Mouse (Mus musculus): ENCODE measurements around the gene Acot7. TPM values are rescaled to one million over a fixed set of nuclear protein-coding genes. Genes with fewer than 3 reads are reported as not detected.

Acot7 gene
- polyA plus RNA-seq, 1 experiment, result 19.4 TPM

DNA sequence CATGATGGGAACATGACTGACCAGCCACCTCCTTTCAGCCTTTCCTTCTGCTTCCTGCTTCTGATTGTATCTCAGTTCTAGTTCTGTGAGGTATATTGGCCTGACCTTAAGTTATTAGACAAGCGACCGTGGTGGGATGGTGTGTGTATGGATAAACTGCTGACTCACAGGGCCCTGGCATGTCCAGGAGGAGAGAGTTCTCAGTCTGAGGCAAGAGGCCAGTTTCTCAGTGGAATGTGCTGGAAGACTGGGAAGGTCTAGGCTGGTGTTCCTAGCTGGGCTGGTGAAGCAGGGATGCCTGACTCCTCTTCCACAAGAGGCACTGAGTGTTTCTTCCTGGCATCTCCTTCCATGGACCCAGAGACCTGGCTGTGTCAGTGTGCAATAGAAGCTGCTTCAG is 15.2 kb upstream of the Acot7 start:
- Histone ChIP-seq H3K27ac (replicated peaks; ENCODE audit: low read depth, low read length) (no peak overlapping the region), H3K4me1 (ENCODE audit: control insufficient read depth, insufficient read depth, insufficient read length, low read length) (peaks cover 3% of the 10 kb centered on the region; the same call in 1 of the 2 replicates), H3K4me3 (ENCODE audit: insufficient read depth, low read depth, low read length) (no peak overlapping the region)

DNA sequence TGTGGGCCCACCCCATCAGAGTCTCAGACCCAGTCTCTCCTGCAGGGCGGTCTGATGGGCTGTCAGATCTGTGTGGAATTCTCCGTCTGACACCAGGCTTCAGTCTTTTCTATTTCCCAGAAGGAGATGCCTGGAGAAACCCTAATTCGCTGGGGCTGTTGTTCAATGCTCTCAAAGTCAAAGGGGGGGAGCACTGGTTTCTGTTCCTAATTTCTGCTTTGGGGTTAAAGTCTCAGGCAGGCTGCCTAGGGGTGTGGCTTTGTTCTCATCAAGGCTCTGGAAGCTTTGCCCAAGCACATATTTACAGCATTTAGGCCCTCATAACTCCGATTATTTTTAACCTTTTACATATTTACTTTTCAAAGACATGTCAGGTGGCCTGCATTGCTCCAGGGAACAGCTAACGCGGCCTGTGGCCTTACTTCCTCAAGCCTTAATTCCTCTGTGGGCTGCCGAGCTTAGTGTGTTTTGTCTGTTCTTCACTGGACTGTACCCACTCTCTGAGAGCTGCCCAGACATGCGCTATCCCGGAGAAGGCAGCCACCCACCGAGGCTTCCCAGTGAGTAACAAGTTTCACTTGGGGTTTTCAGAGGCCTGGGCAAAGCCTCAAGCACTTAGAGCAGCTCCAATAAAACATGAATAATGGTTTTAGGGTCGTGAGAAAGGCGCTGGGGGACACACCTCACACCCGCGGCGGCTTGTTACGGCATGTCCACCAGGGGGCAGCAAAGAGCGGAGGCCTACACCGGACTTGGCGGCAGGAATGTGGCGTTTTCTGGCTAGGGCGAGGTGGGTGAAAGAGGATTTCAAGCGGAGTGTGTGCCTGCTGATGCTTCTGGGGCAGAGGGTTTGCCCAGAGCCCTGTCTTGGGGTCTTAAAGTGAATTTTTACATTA is 12.7 kb upstream of the Acot7 start:
- H3K4me3 ChIP-seq (ENCODE audit: insufficient read depth, low read depth, low read length), result peak overlapping the region; percentile 22; the same call in 1 of the 2 replicates
- 0 out of 2 replicates have a peak overlapping the region, but pooled peaks have one; percentile 4 for H3K27ac ChIP-seq (replicated peaks; ENCODE audit: low read depth, low read length)
- H3K4me1 ChIP-seq (ENCODE audit: control insufficient read depth, insufficient read depth, insufficient read length, low read length), result no peaks in the 10 kb centered on the region

DNA sequence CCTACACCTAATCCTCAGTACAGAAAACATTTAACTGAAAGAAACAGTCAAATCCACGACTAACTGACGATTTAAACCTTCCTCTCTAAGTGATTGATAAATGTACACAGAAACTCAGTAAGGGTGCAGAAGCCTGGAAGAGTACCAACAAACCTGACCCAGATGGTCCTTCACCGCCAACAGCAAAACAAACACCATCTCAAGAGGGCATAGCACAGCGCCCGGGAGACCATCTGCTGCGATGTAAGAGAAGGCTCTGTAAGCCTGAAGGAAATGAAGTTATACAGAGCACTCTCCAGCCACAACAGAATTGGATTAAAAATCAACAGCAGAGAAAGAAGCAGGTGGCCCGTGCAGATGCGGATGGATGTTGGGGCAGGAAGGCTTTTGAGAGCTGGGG is 9.9 kb upstream of the Acot7 start:
- no peaks in the 10 kb centered on the region for H3K4me1 ChIP-seq (ENCODE audit: control insufficient read depth, insufficient read depth, insufficient read length, low read length)
- H3K4me3 ChIP-seq (ENCODE audit: insufficient read depth, low read depth, low read length), result no peak overlapping the region
- H3K27ac ChIP-seq (replicated peaks; ENCODE audit: low read depth, low read length), result no peak overlapping the region

DNA sequence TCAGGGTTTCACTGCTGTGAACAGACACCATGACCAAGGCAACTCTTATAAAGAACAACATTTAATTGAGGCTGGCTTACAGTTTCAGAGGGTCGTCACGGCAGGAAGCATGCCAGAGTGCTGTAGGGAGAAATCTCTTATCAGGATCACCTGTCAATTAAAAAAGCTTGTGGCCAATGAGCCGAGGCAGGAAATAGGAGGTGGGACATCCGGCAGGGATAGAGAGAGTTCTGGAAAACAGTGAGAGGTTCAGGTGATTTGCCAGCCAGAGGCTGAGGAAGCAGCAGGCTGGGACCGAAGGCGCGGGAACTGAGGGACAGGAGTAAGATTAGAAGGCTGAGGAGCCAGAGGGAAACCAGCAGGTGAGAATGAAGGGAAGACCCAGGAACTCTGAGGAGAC is 8.8 kb upstream of the Acot7 start:
- Histone ChIP-seq H3K27ac (replicated peaks; ENCODE audit: low read depth, low read length) (no peak overlapping the region), H3K4me3 (ENCODE audit: insufficient read depth, low read depth, low read length) (no peak overlapping the region), H3K4me1 (ENCODE audit: control insufficient read depth, insufficient read depth, insufficient read length, low read length) (no peaks in the 10 kb centered on the region)

DNA sequence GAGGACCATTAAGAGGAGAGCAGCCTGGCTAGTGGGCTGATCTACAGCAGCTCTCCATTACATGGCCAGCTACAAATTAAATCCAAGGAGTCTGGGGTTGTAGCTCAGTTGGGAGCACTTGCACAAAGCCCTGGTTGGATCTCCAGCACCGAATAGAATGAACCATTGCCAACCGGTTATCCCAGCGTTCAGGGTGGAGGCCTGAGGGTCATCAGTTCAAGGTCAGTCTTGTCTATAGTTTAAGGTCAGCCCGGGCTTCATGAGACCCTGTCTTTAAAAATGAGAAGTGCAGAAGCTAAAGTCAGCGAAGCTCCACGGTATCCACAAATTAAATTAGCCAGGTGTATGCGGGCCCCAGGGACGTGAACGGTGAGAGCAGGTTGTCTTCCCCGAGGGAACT is 7.6 kb upstream of the Acot7 start:
- H3K4me1 ChIP-seq (ENCODE audit: control insufficient read depth, insufficient read depth, insufficient read length, low read length), result no peaks in the 10 kb centered on the region
- H3K27ac ChIP-seq (replicated peaks; ENCODE audit: low read depth, low read length), result no peak overlapping the region
- H3K4me3 ChIP-seq (ENCODE audit: insufficient read depth, low read depth, low read length), result no peak overlapping the region

DNA sequence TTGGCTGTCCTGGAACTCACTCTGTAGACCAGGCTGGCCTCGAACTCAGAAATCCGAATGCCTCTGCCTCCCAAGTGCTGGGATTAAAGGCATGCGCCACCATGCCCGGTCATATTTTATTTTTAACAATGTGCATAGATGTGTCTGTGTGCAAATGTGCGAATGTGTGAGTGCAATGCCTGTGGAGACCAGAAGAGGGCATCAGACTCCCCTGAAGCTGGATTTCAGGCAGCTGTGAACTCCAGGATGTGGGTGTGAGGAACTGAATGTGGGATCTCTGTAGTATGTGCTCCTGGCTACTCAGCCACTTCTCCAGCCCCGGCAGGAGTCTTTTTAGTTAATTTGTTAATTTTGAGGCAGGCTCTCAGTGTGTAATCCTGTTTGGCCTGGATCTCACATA is 6.4 kb upstream of the Acot7 start:
- Histone ChIP-seq H3K27ac (replicated peaks; ENCODE audit: low read depth, low read length) (no peak overlapping the region), H3K4me3 (ENCODE audit: insufficient read depth, low read depth, low read length) (no peak overlapping the region), H3K4me1 (ENCODE audit: control insufficient read depth, insufficient read depth, insufficient read length, low read length) (no peaks in the 10 kb centered on the region)

DNA sequence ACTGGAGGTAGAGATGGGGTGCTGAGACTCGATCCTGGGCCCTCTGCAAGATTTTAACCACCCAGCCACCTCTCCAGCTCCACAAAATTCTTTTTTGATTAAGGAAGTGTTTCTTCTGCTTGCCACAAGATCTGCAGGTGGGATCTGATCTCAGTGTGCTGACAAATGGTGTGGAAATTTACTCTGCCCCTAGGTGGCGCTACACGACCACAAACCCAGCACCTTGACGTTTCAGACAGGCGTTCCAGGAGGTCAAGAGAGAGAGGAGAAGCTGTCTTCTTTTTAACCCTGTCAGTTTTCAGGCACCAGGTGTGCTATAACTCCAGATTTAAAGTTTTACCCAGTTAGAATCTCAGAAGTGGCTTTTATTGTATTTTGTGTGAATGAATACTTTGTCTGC is 4.9 kb upstream of the Acot7 start:
- no peak overlapping the region for H3K27ac ChIP-seq (replicated peaks; ENCODE audit: low read depth, low read length)
- H3K4me3 ChIP-seq (ENCODE audit: insufficient read depth, low read depth, low read length), result no peak overlapping the region

DNA sequence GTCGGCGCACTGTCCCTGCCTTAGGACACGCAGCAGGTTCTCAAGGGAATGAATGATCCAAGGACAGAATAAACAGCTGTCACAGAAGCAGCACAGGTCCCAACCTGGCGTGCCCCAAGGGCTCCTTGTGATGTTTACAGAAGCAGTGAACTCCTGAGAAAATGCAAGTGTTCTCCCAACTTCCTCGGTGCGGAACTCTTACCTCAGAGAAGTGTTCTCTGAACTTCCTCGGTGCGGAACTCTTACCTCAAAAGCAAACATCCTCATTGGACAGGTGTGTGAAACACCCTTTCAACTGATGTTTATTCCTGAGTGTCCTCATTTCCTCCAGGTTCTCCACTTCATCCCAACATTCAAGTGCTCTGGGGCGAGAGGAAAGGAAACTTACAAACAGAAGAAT is 4.0 kb upstream of the Acot7 start:
- Histone ChIP-seq H3K27ac (replicated peaks; ENCODE audit: low read depth, low read length) (no peak overlapping the region), H3K4me1 (ENCODE audit: control insufficient read depth, insufficient read depth, insufficient read length, low read length) (peaks cover 4% of the 10 kb centered on the region; the same call in 1 of the 2 replicates), H3K4me3 (ENCODE audit: insufficient read depth, low read depth, low read length) (no peak overlapping the region)

More for the DNA sequence above, 4.9 kb upstream of the Acot7 start:
- H3K4me1 ChIP-seq (ENCODE audit: control insufficient read depth, insufficient read depth, insufficient read length, low read length), result no peaks in the 10 kb centered on the region

DNA sequence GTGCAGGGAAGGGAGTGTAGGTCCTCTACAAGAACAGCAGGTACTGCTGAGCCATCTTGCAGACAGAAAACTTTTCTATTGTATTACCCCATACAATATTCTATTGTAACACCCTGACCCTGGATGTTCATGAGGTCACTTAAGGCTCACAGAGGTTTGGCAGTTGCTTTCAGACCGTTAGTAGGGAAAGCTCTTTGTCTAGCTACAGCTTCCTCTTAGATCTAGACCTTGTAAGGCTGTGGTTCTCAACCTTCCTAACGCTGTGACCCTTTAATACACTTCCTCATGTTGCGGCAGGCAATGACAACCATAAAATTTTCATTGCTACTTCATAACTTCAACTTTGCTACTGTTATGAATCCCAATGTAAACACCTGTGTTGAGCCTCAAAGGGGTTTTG is 1.3 kb upstream of the Acot7 start:
- H3K4me1 ChIP-seq (ENCODE audit: control insufficient read depth, insufficient read depth, insufficient read length, low read length), result peaks cover 4% of the 10 kb centered on the region; the same call in 1 of the 2 replicates
- H3K4me3 ChIP-seq (ENCODE audit: insufficient read depth, low read depth, low read length), result no peak overlapping the region
- no peak overlapping the region for H3K27ac ChIP-seq (replicated peaks; ENCODE audit: low read depth, low read length)

DNA sequence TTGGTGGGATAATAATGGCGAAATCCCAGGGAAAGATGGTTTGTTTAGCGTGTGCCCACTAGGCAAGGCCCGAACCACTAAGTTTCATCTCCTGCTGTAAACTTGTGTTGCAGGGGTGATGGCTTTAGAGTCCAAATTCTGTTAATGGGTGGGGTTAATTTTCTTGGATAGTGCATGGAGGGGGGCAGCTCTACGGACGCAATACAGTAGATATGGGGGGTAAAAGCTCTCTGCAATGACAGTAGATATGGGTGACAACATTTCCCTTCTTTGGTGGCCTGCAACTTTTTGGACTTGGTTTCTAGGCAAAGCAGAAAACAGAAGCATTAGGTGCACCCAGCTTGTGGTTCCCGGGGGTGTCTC is 779 bp upstream of the Acot7 start:
- H3K27ac ChIP-seq (replicated peaks; ENCODE audit: low read depth, low read length), result peak overlapping the region; percentile 64
- peak overlapping the region; percentile 86 for H3K4me3 ChIP-seq (ENCODE audit: insufficient read depth, low read depth, low read length)
- H3K4me1 ChIP-seq (ENCODE audit: control insufficient read depth, insufficient read depth, insufficient read length, low read length), result peaks cover 4% of the 10 kb centered on the region; the same call in 1 of the 2 replicates

DNA sequence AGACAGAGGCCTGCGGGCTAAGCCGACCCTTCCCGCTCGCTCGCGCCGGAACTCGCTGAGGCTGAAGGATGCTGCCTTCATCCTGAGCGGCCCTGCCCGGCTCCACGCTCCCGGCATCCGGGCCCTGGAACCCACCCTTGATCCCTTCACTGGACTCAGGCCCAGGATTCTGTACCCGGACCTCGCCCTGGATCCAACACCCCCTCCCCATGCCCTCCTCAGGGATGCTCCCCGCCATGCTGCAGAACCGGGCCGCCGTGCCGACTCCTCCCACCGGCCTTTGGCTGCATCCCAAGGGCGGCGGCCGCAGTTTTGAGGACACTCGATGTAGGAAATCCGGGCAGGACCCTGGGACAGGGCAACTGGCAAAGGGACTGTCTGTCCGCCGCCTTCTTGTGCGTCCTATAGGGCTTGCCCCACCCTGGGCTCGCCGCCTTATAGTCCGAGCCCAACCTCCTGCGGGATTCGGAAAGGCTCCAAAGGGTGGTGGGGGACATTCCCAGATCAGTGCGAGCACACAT is 470 bp downstream of the Acot7 start:
- H3K27ac ChIP-seq (replicated peaks; ENCODE audit: low read depth, low read length), result no peak overlapping the region
- H3K4me3 ChIP-seq (ENCODE audit: insufficient read depth, low read depth, low read length), result peak overlapping the region; percentile 75

DNA sequence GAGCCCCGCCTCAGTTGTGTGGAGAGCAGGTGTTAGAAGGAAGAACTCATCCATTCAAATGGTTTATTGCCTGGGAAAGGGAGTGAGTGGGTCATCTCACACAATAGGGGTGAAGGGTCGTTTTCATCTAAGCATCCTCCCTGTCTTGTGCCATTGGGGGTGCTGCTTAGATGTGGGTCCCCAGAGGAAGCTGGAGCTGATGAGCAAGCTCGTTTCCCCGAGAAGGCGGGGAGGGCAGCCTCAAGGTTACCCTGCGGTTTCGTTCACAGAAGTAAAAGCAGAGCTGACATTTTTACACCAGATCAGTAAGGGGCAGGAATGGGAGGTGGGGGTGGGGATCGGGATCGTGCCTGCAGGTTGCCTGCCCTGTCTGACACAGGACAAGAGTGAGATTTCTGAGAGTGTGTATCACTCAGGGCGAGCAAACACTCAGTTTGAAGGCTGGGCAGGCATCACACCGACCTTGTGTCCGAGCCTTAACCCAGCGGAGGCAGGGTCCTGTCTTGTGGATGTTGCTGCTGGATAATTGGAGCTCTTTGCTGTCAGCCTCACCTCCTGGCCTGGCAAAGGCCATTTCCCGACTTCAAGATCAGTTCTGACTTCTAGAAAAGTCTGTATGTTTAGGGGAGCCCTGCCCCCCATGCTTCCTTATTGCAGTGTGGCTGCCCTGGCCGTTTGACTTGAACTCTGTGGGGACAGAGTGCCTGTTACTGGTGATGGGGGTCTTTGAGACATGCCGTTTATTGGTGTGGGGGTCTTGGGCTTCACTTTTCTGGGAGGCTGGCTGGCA is 1.2 kb downstream of the Acot7 start:
- Histone ChIP-seq H3K4me1 (ENCODE audit: control insufficient read depth, insufficient read depth, insufficient read length, low read length) (peaks cover 4% of the 10 kb centered on the region; the same call in 1 of the 2 replicates), H3K27ac (replicated peaks; ENCODE audit: low read depth, low read length) (no peak overlapping the region), H3K4me3 (ENCODE audit: insufficient read depth, low read depth, low read length) (peak overlapping the region; percentile 75)

More for the DNA sequence above, 470 bp downstream of the Acot7 start:
- peaks cover 4% of the 10 kb centered on the region; the same call in 1 of the 2 replicates for H3K4me1 ChIP-seq (ENCODE audit: control insufficient read depth, insufficient read depth, insufficient read length, low read length)

DNA sequence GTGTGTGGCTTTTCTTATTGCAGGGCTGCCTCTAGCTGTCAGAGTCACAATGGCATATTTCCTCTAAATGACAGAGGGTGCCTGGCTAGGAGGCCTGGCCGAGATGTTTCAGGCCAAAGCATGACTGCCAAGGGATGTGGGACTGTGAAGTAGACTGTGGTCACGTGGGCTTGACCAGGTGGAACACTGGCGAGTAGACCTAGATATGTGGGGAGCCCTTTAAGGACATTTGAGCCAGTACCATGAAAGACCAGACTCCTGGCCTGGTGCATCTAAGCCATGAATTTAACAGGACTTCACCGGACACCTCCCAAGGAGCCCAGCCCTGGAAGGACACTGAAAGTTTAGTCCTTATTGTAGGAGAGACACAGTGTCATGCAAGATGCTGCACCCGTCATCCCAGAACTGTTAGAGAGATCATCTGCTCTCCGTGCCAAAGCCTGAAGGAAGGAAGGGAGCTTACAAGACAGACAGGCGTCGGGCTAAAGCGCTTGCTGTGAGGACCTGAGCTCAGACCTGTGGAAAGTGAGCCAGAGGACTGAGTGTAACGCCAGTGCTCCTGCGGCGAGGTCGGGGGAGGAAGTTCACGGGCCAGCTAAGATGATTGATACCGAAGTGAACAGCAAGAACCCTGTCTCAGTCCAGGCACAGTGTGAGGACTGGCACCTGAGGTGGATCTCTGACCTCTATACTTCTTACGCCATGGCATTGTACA is 2.2 kb downstream of the Acot7 start:
- H3K4me1 ChIP-seq (ENCODE audit: control insufficient read depth, insufficient read depth, insufficient read length, low read length), result peaks cover 6% of the 10 kb centered on the region; the same call in 1 of the 2 replicates
- no peak overlapping the region for H3K4me3 ChIP-seq (ENCODE audit: insufficient read depth, low read depth, low read length)
- no peak overlapping the region for H3K27ac ChIP-seq (replicated peaks; ENCODE audit: low read depth, low read length)

DNA sequence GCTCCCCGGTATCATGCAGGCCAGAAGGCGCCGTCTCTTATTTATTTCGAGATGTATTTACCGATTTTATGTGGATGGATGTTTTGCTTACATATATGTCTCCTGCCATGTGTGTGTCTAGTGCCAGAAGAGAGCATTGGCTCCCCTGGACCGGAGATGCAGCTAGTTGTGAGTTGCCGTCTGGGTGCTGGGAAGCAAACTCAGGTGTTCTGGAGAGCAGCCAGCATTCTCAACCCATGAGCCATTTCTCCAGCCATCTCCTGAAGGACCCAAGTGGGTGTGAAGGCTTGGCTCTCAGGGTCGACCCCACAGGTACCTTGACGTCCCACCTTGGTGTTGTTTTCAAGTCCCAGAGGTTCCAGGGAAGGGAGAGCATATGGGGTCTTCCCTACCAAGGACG is 4.3 kb downstream of the Acot7 start:
- H3K27ac ChIP-seq (replicated peaks; ENCODE audit: low read depth, low read length), result no peak overlapping the region
- no peak overlapping the region for H3K4me3 ChIP-seq (ENCODE audit: insufficient read depth, low read depth, low read length)
- H3K4me1 ChIP-seq (ENCODE audit: control insufficient read depth, insufficient read depth, insufficient read length, low read length), result peaks cover 23% of the 10 kb centered on the region

Data from brown adipose tissue, adult 24 weeks (tissue).